Mouse (Mus musculus): Measurements from ENCODE around the gene Ctps2. TPM values are rescaled to one million over a fixed set of nuclear protein-coding genes. Genes with fewer than 3 reads are reported as not detected.
A peak's percentile ranks its signal among the peaks of the same experiment; 100 is the strongest.
"Not testable (repeated sequence)": the region's sequence is repeated elsewhere in the genome, so short reads cannot be mapped to it uniquely, and the experiment has no call there.

Gene Ctps2
- 76.3 and 102 TPM in 2 replicates for polyA plus RNA-seq (2014; fragmentation: Nextera tagmentation; extraction: Ambion mirVana)

- no peak for ATAC-seq (ENCODE audit: low FRiP score, low TSS enrichment)
- Histone ChIP-seq H3K36me3 (ENCODE audit: control insufficient read depth, insufficient read depth, low read length) (no peaks in the 10 kb centered on the region), H3K4me1 (ENCODE audit: control insufficient read depth, insufficient read depth, low read length) (no peaks in the 10 kb centered on the region)
Measured at GRCm38 (mm10) chrX:162900938-162901337, at the start of gene Ctps2. Gene Ctps2 (plus strand): TSS chrX:162901238.

GRCm38 (mm10) chrX:162868294-162868965 lies 32.6 kb upstream of the Ctps2 start:
- no peak overlapping the region for H3K9ac ChIP-seq (ENCODE audit: low read depth, low read length)
- WGBS: 83% methylated on average over 3 of the region's 3 CpGs
- ATAC-seq (ENCODE audit: low FRiP score, low TSS enrichment): no peak
- H3K4me1 ChIP-seq (ENCODE audit: control insufficient read depth, insufficient read depth, low read length): no peaks in the 10 kb centered on the region
- H3K27me3 ChIP-seq (ENCODE audit: control insufficient read depth, insufficient read depth, low read length): no peaks in the 10 kb centered on the region
- H3K36me3 ChIP-seq (ENCODE audit: control insufficient read depth, insufficient read depth, low read length): peaks cover 4% of the 10 kb centered on the region; the same call in 1 of the 2 replicates
- H3K9me3 ChIP-seq (ENCODE audit: control insufficient read depth, low read length): no peaks in the 10 kb centered on the region
- H3K4me3 ChIP-seq (ENCODE audit: low read length): no peak overlapping the region
- H3K27ac ChIP-seq (ENCODE audit: low read depth, low read length): no peak overlapping the region
- H3K4me2 ChIP-seq (replicated peaks; ENCODE audit: low read depth, low read length): no peak overlapping the region

More at GRCm38 (mm10) chrX:162900938-162901337, at the start of gene Ctps2:
- Histone ChIP-seq H3K9ac (ENCODE audit: low read depth, low read length) (peak within 1 kb of the TSS; percentile 66), H3K9me3 (ENCODE audit: control insufficient read depth, low read length) (no peaks in the 10 kb centered on the region), H3K27me3 (ENCODE audit: control insufficient read depth, insufficient read depth, low read length) (no peaks in the 10 kb centered on the region), H3K27ac (ENCODE audit: low read depth, low read length) (peak within 1 kb of the TSS; percentile 77), H3K4me3 (ENCODE audit: low read length) (peak within 1 kb of the TSS; percentile 59), H3K4me2 (replicated peaks; ENCODE audit: low read depth, low read length) (peak within 1 kb of the TSS; percentile 58)
- WGBS: 35% methylated on average over 4 of the region's 4 CpGs

- WGBS: 42% methylated on average over 4 of the region's 4 CpGs
- Histone ChIP-seq H3K4me3 (ENCODE audit: low read length) (no peak overlapping the region), H3K4me1 (ENCODE audit: control insufficient read depth, insufficient read depth, low read length) (no peaks in the 10 kb centered on the region), H3K4me2 (replicated peaks; ENCODE audit: low read depth, low read length) (no peak overlapping the region), H3K9ac (ENCODE audit: low read depth, low read length) (no peak overlapping the region), H3K36me3 (ENCODE audit: control insufficient read depth, insufficient read depth, low read length) (peaks cover 4% of the 10 kb centered on the region; the same call in 1 of the 2 replicates), H3K27me3 (ENCODE audit: control insufficient read depth, insufficient read depth, low read length) (no peaks in the 10 kb centered on the region), H3K9me3 (ENCODE audit: control insufficient read depth, low read length) (no peaks in the 10 kb centered on the region), H3K27ac (ENCODE audit: low read depth, low read length) (no peak overlapping the region)
- no peak for ATAC-seq (ENCODE audit: low FRiP score, low TSS enrichment)
Measured at GRCm38 (mm10) chrX:162871734-162872517, 29.1 kb upstream of the Ctps2 start.

- ATAC-seq (ENCODE audit: low FRiP score, low TSS enrichment): no peak
- 93% methylated on average over 2 of the region's 2 CpGs for WGBS
- no peaks in the 10 kb centered on the region for H3K9me3 ChIP-seq (ENCODE audit: control insufficient read depth, low read length)
Measured at GRCm38 (mm10) chrX:162873761-162874160, 27.3 kb upstream of the Ctps2 start.

GRCm38 (mm10) chrX:162878236-162878635 lies 22.8 kb upstream of the Ctps2 start:
- H3K27ac ChIP-seq (ENCODE audit: low read depth, low read length): no peak overlapping the region
- H3K9ac ChIP-seq (ENCODE audit: low read depth, low read length): no peak overlapping the region
- H3K4me1 ChIP-seq (ENCODE audit: control insufficient read depth, insufficient read depth, low read length): no peaks in the 10 kb centered on the region
- H3K9me3 ChIP-seq (ENCODE audit: control insufficient read depth, low read length): no peaks in the 10 kb centered on the region
- ATAC-seq (ENCODE audit: low FRiP score, low TSS enrichment): no peak
- H3K4me2 ChIP-seq (replicated peaks; ENCODE audit: low read depth, low read length): no peak overlapping the region
- H3K27me3 ChIP-seq (ENCODE audit: control insufficient read depth, insufficient read depth, low read length): no peaks in the 10 kb centered on the region
- H3K36me3 ChIP-seq (ENCODE audit: control insufficient read depth, insufficient read depth, low read length): peaks cover 5% of the 10 kb centered on the region; the same call in 1 of the 2 replicates
- 88% methylated on average over 3 of the region's 3 CpGs for WGBS
- H3K4me3 ChIP-seq (ENCODE audit: low read length): no peak overlapping the region

More at GRCm38 (mm10) chrX:162873761-162874160, 27.3 kb upstream of the Ctps2 start:
- Histone ChIP-seq H3K9ac (ENCODE audit: low read depth, low read length) (no peak overlapping the region), H3K4me3 (ENCODE audit: low read length) (no peak overlapping the region), H3K4me1 (ENCODE audit: control insufficient read depth, insufficient read depth, low read length) (no peaks in the 10 kb centered on the region), H3K36me3 (ENCODE audit: control insufficient read depth, insufficient read depth, low read length) (peaks cover 8% of the 10 kb centered on the region; the same call in 1 of the 2 replicates), H3K4me2 (replicated peaks; ENCODE audit: low read depth, low read length) (no peak overlapping the region), H3K27me3 (ENCODE audit: control insufficient read depth, insufficient read depth, low read length) (no peaks in the 10 kb centered on the region), H3K27ac (ENCODE audit: low read depth, low read length) (no peak overlapping the region)

GRCm38 (mm10) chrX:162887931-162888511 lies 13.0 kb upstream of the Ctps2 start, which contains the start of gene Syap1:
Gene Syap1 (minus strand): TSS chrX:162888447.
- H3K4me1 ChIP-seq (ENCODE audit: control insufficient read depth, insufficient read depth, low read length): no peaks in the 10 kb centered on the region
- peak; percentile 97 for ATAC-seq (ENCODE audit: low FRiP score, low TSS enrichment)

GRCm38 (mm10) chrX:162888575-162889223 lies 12.3 kb upstream of the Ctps2 start:
- H3K4me1 ChIP-seq (ENCODE audit: control insufficient read depth, insufficient read depth, low read length); H3K27me3 ChIP-seq (ENCODE audit: control insufficient read depth, insufficient read depth, low read length); H3K9ac ChIP-seq (ENCODE audit: low read depth, low read length); H3K4me3 ChIP-seq (ENCODE audit: low read length); H3K4me2 ChIP-seq (replicated peaks; ENCODE audit: low read depth, low read length); H3K9me3 ChIP-seq (ENCODE audit: control insufficient read depth, low read length); H3K27ac ChIP-seq (ENCODE audit: low read depth, low read length); H3K36me3 ChIP-seq (ENCODE audit: control insufficient read depth, insufficient read depth, low read length): not testable (repeated sequence)
- 72% methylated on average over 11 of the region's 25 CpGs for WGBS
- ATAC-seq (ENCODE audit: low FRiP score, low TSS enrichment): peak; percentile 49

More at GRCm38 (mm10) chrX:162887931-162888511, 13.0 kb upstream of the Ctps2 start, which contains the start of gene Syap1:
- Histone ChIP-seq H3K9me3 (ENCODE audit: control insufficient read depth, low read length) (no peaks in the 10 kb centered on the region), H3K9ac (ENCODE audit: low read depth, low read length) (peak within 1 kb of the TSS; percentile 78), H3K36me3 (ENCODE audit: control insufficient read depth, insufficient read depth, low read length) (no peaks in the 10 kb centered on the region), H3K27me3 (ENCODE audit: control insufficient read depth, insufficient read depth, low read length) (no peaks in the 10 kb centered on the region), H3K27ac (ENCODE audit: low read depth, low read length) (no peak within 1 kb of the TSS), H3K4me2 (replicated peaks; ENCODE audit: low read depth, low read length) (peak within 1 kb of the TSS; percentile 51), H3K4me3 (ENCODE audit: low read length) (peak within 1 kb of the TSS; percentile 66)
- 28% methylated on average over 45 of the region's 47 CpGs for WGBS

GRCm38 (mm10) chrX:162901371-162902039 lies 467 bp downstream of the Ctps2 start:
- peak overlapping the region; percentile 77 for H3K27ac ChIP-seq (ENCODE audit: low read depth, low read length)
- WGBS: 32% methylated on average over 19 of the region's 25 CpGs
- no peaks in the 10 kb centered on the region for H3K9me3 ChIP-seq (ENCODE audit: control insufficient read depth, low read length)
- H3K27me3 ChIP-seq (ENCODE audit: control insufficient read depth, insufficient read depth, low read length): no peaks in the 10 kb centered on the region
- peak overlapping the region; percentile 66 for H3K9ac ChIP-seq (ENCODE audit: low read depth, low read length)
- peak; percentile 95 for ATAC-seq (ENCODE audit: low FRiP score, low TSS enrichment)
- no peaks in the 10 kb centered on the region for H3K4me1 ChIP-seq (ENCODE audit: control insufficient read depth, insufficient read depth, low read length)
- H3K4me2 ChIP-seq (replicated peaks; ENCODE audit: low read depth, low read length): peak overlapping the region; percentile 58
- H3K36me3 ChIP-seq (ENCODE audit: control insufficient read depth, insufficient read depth, low read length): no peaks in the 10 kb centered on the region
- H3K4me3 ChIP-seq (ENCODE audit: low read length): peak overlapping the region; percentile 59
